In genomic region chr3:102715066-102715584, GRCm38 (mm10) we compare ENCODE assay signal across 8 mouse cellular contexts. TPM values are rescaled to one million over a fixed set of nuclear protein-coding genes. Genes with fewer than 3 reads are reported as not detected.
DNase-seq lines count a peak whose midpoint lies in the region; ATAC-seq and TF ChIP-seq lines count a peak whose summit lies in the region.

No protein-coding gene starts in this region.

- H3K4me2 ChIP-seq in forebrain, postnatal 0 days (ENCODE audit: low read depth) = peak overlapping the region; percentile 23; the same call in 1 of the 2 replicates

- WGBS in forebrain, postnatal 0 days = 33% methylated on average over 11 of the region's 11 CpGs

- peak; percentile 99 for DNase-seq in MEL-GATA-1-ER (ENCODE audit: extremely low read depth, low read depth)
- peak; percentile 76 to 82 for DNase-seq in cerebellum, adult 18-20 months
- peak; percentile 84 for DNase-seq in forebrain, postnatal 0 days
- peak; percentile 87 for DNase-seq in heart, postnatal 4 days
- peak; percentile 73 for DNase-seq in layer of hippocampus, adult 9-10 months (ENCODE audit: low spot score)
- peak; percentile 89 for DNase-seq in lung, postnatal 10 days
- DNase-seq in ovary, postnatal 14 days (ENCODE audit: low spot score) = peak; percentile 74
- DNase-seq in thymus, postnatal 14 days = peak; percentile 92

- H3K27me3 ChIP-seq in forebrain, postnatal 0 days (ENCODE audit: insufficient read depth, low read length) = no peaks in the 10 kb centered on the region

- H3K27ac ChIP-seq in forebrain, postnatal 0 days (ENCODE audit: low read depth, low read length) = no peak overlapping the region

- no peaks in the 10 kb centered on the region for H3K9me3 ChIP-seq in forebrain, postnatal 0 days (ENCODE audit: low read length)

- no peaks in the 10 kb centered on the region for H3K4me1 ChIP-seq in forebrain, postnatal 0 days (ENCODE audit: insufficient read depth)

- TF ChIP-seq CTCF in forebrain, postnatal 0 days (IDR thresholded peaks at IDR 0.05; ENCODE audit: low read depth) = peak; percentile 89

- H3K36me3 ChIP-seq in forebrain, postnatal 0 days (ENCODE audit: insufficient read depth) = no peaks in the 10 kb centered on the region

- H3K4me3 ChIP-seq in forebrain, postnatal 0 days (ENCODE audit: low read depth, low read length) = no peak overlapping the region

- ATAC-seq in forebrain, postnatal 0 days = peak; percentile 84

- H3K9ac ChIP-seq in forebrain, postnatal 0 days = no peak overlapping the region

RNA-seq across cellular contexts. Expression of gene Tspan2, which starts 19.2 kb away (rescaled TPM):
- total RNA-seq in forebrain, postnatal 0 days (2014; rRNA removed) = 12.7 and 14.0 TPM in 2 replicates
- polyA plus RNA-seq in forebrain, postnatal 0 days (2015; fragmentation: Nextera tagmentation; extraction: Ambion mirVana) = 7.0 and 10.1 TPM in 2 replicates
- total RNA-seq in heart, postnatal 4 days (2021) = 10 to 100 TPM; 49.5 to 50.6 TPM
